16 mouse cellular contexts compared by ENCODE assay signal in genomic region chr10:62810010-62810409, GRCm38 (mm10). TPM values are rescaled to one million over a fixed set of nuclear protein-coding genes. Genes with fewer than 3 reads are reported as not detected.
DNase-seq lines count a peak whose midpoint lies in the region; ATAC-seq and TF ChIP-seq lines count a peak whose summit lies in the region.
"Had no signal": no experiment of that assay in that cellular context is flagged by ENCODE, and none has a peak within 500 bp of the region (broad histone marks: within the 10 kb centered on the region; RNA-seq: fewer than 3 reads in every experiment).

No protein-coding gene starts in this region.

- H3K4me2 ChIP-seq in kidney, embryonic 16.5 days (replicated peaks; ENCODE audit: low read depth, low read length) = no peak overlapping the region
- H3K4me2 ChIP-seq in midbrain, postnatal 0 days (ENCODE audit: low read depth, low read length, poor library complexity, severe bottlenecking) = no peak overlapping the region
- H3K4me2 ChIP-seq in midbrain, embryonic 15.5 days = no peak overlapping the region
- H3K4me2 ChIP-seq: liver, embryonic 15.5 days; stomach, embryonic 15.5 days had no signal

- no peaks in the 10 kb centered on the region for H3K9me3 ChIP-seq in kidney, embryonic 16.5 days (ENCODE audit: low read length)
- no peaks in the 10 kb centered on the region for H3K9me3 ChIP-seq in midbrain, postnatal 0 days (ENCODE audit: low read length)
- H3K9me3 ChIP-seq in midbrain, embryonic 15.5 days = no peaks in the 10 kb centered on the region
- H3K9me3 ChIP-seq: liver, embryonic 15.5 days; stomach, embryonic 15.5 days had no signal

- H3K27me3 ChIP-seq in kidney, embryonic 16.5 days (ENCODE audit: insufficient read depth, low read length) = no peaks in the 10 kb centered on the region
- H3K27me3 ChIP-seq in midbrain, postnatal 0 days (ENCODE audit: insufficient read depth, low read length) = no peaks in the 10 kb centered on the region
- no peaks in the 10 kb centered on the region for H3K27me3 ChIP-seq in midbrain, embryonic 15.5 days (replicated peaks)
- H3K27me3 ChIP-seq: liver, embryonic 15.5 days; stomach, embryonic 15.5 days had no signal

- WGBS in kidney, embryonic 16.5 days = 81% methylated on average over 4 of the region's 4 CpGs
- 78% methylated on average over 4 of the region's 4 CpGs for WGBS in midbrain, postnatal 0 days
- 80% methylated on average over 4 of the region's 4 CpGs for WGBS in midbrain, embryonic 15.5 days

- H3K4me1 ChIP-seq in kidney, embryonic 16.5 days (ENCODE audit: insufficient read depth, low read length) = no peaks in the 10 kb centered on the region
- no peaks in the 10 kb centered on the region for H3K4me1 ChIP-seq in midbrain, postnatal 0 days (ENCODE audit: insufficient read depth, low read length)
- H3K4me1 ChIP-seq in midbrain, embryonic 15.5 days = no peaks in the 10 kb centered on the region
- H3K4me1 ChIP-seq: liver, embryonic 15.5 days; stomach, embryonic 15.5 days had no signal

- no peak overlapping the region for H3K9ac ChIP-seq in kidney, embryonic 16.5 days (replicated peaks; ENCODE audit: low read length)
- H3K9ac ChIP-seq in midbrain, postnatal 0 days (replicated peaks; ENCODE audit: low read length, poor library complexity, severe bottlenecking) = no peak overlapping the region
- H3K9ac ChIP-seq in midbrain, embryonic 15.5 days = no peak overlapping the region
- H3K9ac ChIP-seq: liver, embryonic 15.5 days; stomach, embryonic 15.5 days had no signal

- no peak overlapping the region for H3K27ac ChIP-seq in kidney, embryonic 16.5 days (ENCODE audit: low read length)
- H3K27ac ChIP-seq in midbrain, postnatal 0 days (ENCODE audit: low read depth, low read length) = no peak overlapping the region
- H3K27ac ChIP-seq in midbrain, embryonic 15.5 days = no peak overlapping the region
- H3K27ac ChIP-seq: liver, embryonic 15.5 days; stomach, embryonic 15.5 days had no signal

- H3K36me3 ChIP-seq in kidney, embryonic 16.5 days (ENCODE audit: insufficient read depth, low read length) = peaks cover 28% of the 10 kb centered on the region
- peaks cover 38% of the 10 kb centered on the region for H3K36me3 ChIP-seq in midbrain, postnatal 0 days (ENCODE audit: insufficient read depth, low read length)
- H3K36me3 ChIP-seq in midbrain, embryonic 15.5 days (replicated peaks) = peaks cover 32% of the 10 kb centered on the region; the same call in 1 of the 2 replicates
- H3K36me3 ChIP-seq: liver, embryonic 15.5 days had no signal

- DNase-seq in CD4-positive, CD25-positive, alpha-beta regulatory T cell, adult 2 months (ENCODE audit: low read depth, low spot score) = peak; percentile 39
- peak; percentile 33 for DNase-seq in kidney, adult 9 months
- DNase-seq in midbrain, postnatal 0 days (ENCODE audit: low spot score) = peak; percentile 13
- DNase-seq in layer of hippocampus, postnatal 36 days = no peak
- no peak for DNase-seq in thymus, postnatal 0 days (ENCODE audit: low spot score)
- DNase-seq: cerebellum, adult 2 months; gastrocnemius, postnatal 36 days; kidney, adult 8-10 months; thymus, postnatal 25 days had no signal

- peak; percentile 49 for TF ChIP-seq CTCF in midbrain, postnatal 0 days (IDR thresholded peaks at IDR 0.05)

- no peak overlapping the region for H3K4me3 ChIP-seq in kidney, embryonic 16.5 days (ENCODE audit: low read length)
- H3K4me3 ChIP-seq in midbrain, postnatal 0 days (ENCODE audit: low read depth, low read length) = no peak overlapping the region
- no peak overlapping the region for H3K4me3 ChIP-seq in midbrain, embryonic 15.5 days
- H3K4me3 ChIP-seq: liver, embryonic 15.5 days; myocyte; stomach, embryonic 15.5 days had no signal

- no peak for ATAC-seq in CD4-positive, CD25-positive, alpha-beta regulatory T cell, adult 4 months
- no peak for ATAC-seq in kidney, embryonic 16.5 days (ENCODE audit: low FRiP score, low TSS enrichment)
- no peak for ATAC-seq in midbrain, postnatal 0 days (ENCODE audit: low FRiP score)
- no peak for ATAC-seq in midbrain, embryonic 15.5 days (replicated peaks)
- ATAC-seq: forebrain, embryonic 14.5 days had no signal

RNA-seq across cellular contexts. Expression of gene Ccar1, which starts 17.9 kb away (rescaled TPM):
- 100 to 1,000 TPM; 113 to 124 TPM for polyA plus RNA-seq in CD4-positive, CD25-positive, alpha-beta regulatory T cell, adult 4 months (2017; shearing (Covaris generic))
- polyA plus RNA-seq in kidney, embryonic 16.5 days (2015; fragmentation: Nextera tagmentation; extraction: Ambion mirVana) = 148 and 149 TPM in 2 replicates
- 49.9 and 70.8 TPM in 2 replicates for total RNA-seq in midbrain, postnatal 0 days (2014; rRNA removed)
- 69.6 and 78.5 TPM in 2 replicates for polyA plus RNA-seq in midbrain, postnatal 0 days (2015; fragmentation: Nextera tagmentation; extraction: Ambion mirVana)
- polyA plus RNA-seq in midbrain, embryonic 15.5 days (2015; fragmentation: Nextera tagmentation; extraction: Ambion mirVana) = 103 and 113 TPM in 2 replicates
- total RNA-seq in layer of hippocampus, postnatal 36 days (2021) = 10 to 100 TPM; 54.6 to 73.1 TPM
- polyA plus RNA-seq in thymus, postnatal 0 days (2015; fragmentation: Nextera tagmentation; extraction: Ambion mirVana) = 84.3 and 92.1 TPM in 2 replicates

Comparison
In these comparisons a context has a peak if more than half of its experiments do, and no peak if none do; other contexts are left out.
1. DNase-seq: peak in CD4-positive, CD25-positive, alpha-beta regulatory T cell, adult 2 months (single experiment), kidney, adult 9 months (single experiment) and midbrain, postnatal 0 days (single experiment); none in layer of hippocampus, postnatal 36 days (0 of 2) and thymus, postnatal 0 days (single experiment).